Mouse (Mus musculus) liver, embryonic 14.5 days (tissue): Measurements from ENCODE around the gene Krtap12-1.
"Not testable (repeated sequence)": the region's sequence is repeated elsewhere in the genome, so short reads cannot be mapped to it uniquely, and the experiment has no call there.

Experiments used
- CTCF ChIP-seq: IDR thresholded peaks from 2 replicates; pipeline ENCODE4 v1.5.1; 2016; ENCODE audit warnings: antibody characterized with exemption, low read depth, control low read depth
- EP300 ChIP-seq: IDR thresholded peaks from 2 replicates; pipeline ENCODE4 v1.6.1; 2016; ENCODE audit warnings: antibody characterized with exemption, low read depth

DNA sequence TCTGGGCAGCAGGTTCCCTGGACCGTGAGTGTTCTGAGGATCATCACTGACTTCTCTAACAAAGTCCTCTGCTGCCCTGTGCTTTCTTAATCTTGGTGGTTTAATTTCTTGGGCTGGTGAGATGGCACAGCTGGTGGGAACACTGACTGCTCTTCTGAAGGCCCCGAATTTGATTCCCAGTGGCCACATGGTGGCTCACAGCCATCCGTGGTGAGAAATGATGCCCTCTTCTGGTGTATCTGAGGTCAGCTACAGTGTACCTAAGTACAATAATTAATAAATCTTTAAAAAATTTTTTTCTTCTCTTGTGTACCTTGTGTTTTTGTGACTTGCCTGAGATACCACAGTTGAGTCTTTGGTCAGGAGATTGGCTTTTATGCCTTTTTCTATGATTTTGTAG, 31.9 kb downstream of the Krtap12-1 start:
- TF ChIP-seq CTCF, EP300: not testable (repeated sequence)
